Mouse (Mus musculus) thymus, adult 2 months (tissue): Measurements from ENCODE around the gene Srsf4.

Source experiments
- CTCF ChIP-seq: fragments of 200-500 bp; IDR thresholded peaks from 2 replicates; pipeline ENCODE4 v1.5.1; 2012; ENCODE audit warnings: mild to moderate bottlenecking, control low read depth, low read length, moderate library complexity, borderline replicate concordance; ENCODE audit not compliant: control insufficient read depth, poor library complexity, insufficient read depth; ENCODE audit errors: extremely low read depth
- POLR2A ChIP-seq: fragments of 200-500 bp; IDR thresholded peaks from 2 replicates; pipeline ENCODE4 v1.6.1; 2012; ENCODE audit warnings: mild to moderate bottlenecking, low read length, control low read depth, moderate library complexity; ENCODE audit not compliant: control insufficient read depth, poor library complexity, insufficient read depth; ENCODE audit errors: extremely low read depth

DNA sequence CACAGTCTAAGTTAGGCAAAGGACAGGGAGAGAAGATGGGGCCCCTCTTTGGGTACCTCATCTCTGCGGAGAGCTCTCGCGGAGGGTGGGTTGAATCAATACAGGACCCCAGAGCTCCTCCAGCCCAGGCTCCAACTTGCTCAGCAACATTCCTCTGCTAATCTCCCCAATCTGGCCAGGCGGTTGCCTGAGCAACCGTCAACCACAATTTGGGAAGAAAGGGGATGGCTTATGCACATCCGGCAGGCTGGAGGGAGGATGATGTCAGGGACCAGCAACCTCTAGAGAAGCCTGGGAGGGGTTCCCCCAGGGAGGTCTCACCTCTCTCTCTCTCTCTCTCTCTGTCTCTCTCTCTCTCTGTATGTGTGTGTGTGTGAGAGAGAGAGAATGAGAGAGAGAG lies 46.5 kb upstream of the Srsf4 start:
- TF ChIP-seq POLR2A = no peak
- TF ChIP-seq CTCF = no peak
